Mouse (Mus musculus) fibroblast of lung, adult 2 months (primary cell): ENCODE measurements around the gene Tead2.

Source experiments
- DNase-seq: peaks from one replicate; pipeline ENCODE4 v3.0.0-alpha.2; 2011; ENCODE audit warnings: low read depth

Gene Tead2

DNA sequence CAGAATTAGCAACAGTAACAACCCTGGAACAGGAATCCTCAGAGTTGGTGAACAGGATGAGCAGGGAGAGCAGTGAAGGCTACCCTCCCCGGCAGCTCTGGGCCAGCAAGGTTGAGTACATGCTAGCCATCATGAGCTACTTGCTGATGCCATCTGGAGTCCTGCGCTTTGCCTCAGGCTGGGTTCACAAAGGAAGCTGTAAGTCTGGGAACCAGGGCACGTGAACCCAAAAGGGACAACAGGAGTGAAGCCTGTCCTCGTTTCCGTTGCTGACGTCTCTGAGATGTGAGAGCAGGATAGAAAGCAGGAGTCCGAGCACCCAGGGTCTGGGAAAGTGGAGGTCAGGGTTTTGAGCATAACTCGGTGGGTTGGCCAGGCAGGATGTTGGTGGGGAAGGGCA is 43.7 kb downstream of the Tead2 start:
- DNase-seq, result no peak

DNA sequence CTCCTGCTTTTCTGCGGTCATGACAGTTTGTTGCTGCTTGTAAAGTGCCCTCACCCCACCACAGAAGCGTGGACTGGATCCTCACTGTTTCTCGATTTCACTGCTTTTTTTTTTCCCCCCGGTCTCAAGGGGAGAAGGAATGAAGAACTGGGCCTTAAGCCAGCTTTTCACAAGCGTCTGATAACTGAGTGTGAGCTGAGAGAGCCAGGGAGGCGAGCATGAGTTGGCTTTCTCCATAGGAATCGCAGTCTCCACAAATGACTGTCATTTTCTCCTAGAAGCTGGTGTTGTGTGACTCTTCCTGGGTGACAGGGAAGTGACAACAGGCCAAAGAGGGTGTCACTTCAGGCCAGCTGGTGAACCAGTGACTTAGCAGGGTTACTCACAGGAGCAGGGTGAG is 46.7 kb downstream of the Tead2 start:
- no peak for DNase-seq

DNA sequence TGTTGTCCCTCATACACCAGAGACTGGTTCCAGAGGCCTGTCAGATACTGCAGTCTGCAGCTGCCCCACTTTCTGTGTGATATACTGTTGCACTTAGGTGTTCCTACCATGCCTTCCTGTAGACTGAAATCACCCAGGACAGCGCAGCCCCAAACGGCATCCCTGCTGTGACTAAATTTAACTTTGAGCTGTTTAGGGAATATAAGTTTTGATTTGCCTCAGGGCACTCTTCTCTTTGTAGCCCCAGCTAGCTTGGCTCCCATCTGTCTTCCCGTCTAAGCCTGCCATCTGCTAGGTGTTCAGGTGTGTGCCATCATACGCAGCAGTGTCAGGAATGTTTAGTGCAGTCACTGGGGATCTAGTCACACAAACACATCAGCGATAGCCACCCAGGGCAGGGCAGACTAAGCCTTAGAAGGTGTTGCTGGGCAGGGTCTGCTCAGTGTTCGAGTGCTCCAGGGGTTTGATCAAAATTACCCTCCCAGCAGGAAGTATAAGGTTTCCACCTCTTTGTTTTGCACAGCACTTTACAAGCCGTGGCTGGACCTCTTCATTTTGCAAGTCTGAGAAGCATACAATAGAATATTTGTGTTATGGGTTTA is 47.6 kb downstream of the Tead2 start:
- DNase-seq, result no peak

DNA sequence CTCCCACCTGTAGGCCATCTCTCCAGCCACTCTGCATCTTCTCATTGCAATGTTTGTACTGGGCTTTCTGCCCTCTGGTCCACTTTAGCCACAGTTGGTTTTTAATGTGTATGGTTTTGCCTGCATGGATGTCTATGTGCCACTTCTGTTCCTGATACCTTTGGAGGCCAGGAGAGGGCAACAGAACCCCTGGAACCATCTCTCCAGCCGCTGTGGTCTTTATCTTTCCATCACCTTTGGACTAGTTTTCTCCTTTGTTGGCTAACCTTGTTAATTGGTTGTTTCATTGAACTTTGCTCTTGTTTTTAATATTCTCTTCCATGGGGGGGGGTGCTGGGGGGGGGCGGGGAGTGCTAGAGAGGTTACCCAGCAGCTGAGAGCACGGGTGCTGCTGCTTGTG is 48.8 kb downstream of the Tead2 start:
- no peak for DNase-seq

DNA sequence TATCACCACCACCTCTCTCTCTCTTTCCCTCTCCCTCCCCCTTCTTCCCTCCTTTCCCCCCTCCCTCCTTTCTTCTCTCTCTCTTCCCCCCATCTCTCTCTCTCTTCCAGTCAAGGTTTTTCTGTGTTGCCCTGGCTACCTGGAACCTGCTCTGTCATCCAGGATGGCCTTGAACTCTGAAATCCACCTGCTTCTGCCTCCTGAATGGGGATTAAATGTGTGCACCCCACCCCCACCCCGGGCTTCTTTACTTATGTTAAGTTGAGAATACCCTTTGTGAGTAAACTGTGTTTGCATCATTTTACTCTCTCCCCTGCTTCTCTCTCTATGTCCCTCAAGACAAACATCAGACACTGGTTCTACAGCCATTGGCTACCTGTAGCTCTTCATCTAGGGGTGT is 50.0 kb downstream of the Tead2 start:
- no peak for DNase-seq

DNA sequence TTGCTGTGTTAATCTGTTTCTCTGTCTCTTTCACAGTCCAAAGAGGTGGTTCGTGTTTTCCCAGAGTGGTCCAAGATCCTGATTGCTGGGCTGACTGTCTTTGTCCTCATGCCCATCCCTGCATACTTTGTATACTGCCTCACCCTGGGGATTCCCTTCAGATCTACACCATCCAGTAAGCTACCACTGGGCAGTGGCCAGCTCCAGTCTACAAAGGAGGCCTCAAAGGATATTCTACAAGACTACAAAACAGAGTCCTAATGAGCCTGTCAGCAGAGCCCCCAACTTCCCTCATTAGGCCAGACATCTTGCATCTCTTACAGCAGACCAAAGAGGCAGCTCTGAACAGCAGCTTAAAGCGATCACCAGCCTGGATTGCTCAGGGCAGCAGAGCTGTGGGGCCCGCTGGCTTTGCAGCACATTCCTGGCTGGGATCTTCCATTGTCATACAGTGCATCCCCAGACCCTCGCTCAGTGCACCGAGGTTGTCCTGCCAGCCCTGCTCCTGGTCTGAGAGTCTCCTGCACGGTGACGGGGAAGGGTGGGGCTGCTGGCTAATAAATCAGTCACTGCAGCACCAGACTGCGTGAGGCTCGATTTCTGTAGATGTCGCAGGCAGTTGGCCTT is 57.3 kb downstream of the Tead2 start:
- no peak for DNase-seq

DNA sequence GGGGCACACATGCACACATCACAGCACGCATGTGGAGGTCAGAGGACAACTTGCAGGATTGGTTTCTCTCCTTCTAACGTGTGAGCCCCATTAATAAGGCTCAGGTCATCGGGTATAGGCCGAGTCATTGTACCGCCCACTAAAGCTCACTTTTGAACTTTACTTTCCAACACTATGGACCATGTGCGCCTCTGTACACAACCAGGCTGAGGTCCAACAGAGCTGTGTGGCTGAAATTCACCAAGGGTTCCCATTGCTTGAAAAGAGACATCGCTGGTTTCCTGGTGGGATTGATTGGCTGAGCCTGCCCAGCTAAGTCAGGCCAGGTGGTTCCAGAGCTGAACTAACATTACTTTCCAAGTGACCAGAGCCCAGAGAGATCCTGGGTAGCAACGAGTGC is 58.1 kb downstream of the Tead2 start:
- no peak for DNase-seq

DNA sequence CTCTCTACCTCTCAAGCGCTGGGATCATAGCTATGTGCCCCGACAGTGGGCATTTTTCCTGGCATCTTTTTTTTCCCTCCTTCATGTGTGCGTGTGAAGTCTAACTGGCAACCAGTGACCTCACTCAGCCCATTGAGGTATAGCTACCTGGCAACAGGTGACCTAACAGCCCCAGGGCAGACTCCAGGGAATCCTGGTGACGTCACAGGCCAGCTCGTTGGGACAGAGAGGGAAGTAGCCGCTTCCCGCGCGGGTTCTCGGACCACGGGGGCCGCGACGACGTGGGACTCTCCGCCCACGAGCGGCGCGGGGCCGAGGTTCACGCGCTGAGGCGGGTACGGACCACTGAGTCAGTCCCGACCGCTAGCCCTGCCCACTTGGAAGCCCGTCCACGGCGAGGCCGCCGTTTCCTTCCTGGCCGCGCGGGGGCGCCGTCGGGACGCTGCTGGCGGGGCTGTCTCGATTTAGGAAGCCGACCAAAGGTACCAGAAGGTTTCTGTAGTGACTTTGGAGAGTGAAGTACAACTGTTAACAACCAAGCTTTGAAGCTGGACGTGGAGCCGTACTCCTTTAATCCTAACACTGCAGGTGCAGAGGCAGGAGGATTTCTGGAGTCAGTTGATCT is 61.7 kb downstream of the Tead2 start, which contains the start of gene Slc6a21:
Slc6a21 (plus strand) TSS at position 378 of the 625 bp plus-strand sequence.
- DNase-seq, result no peak
